Mouse (Mus musculus) neural tube, embryonic 11.5 days (tissue): ENCODE data around the gene Fstl1. TPM values are rescaled to one million over a fixed set of nuclear protein-coding genes. Genes with fewer than 3 reads are reported as not detected.
A peak's percentile ranks its signal among the peaks of the same experiment; 100 is the strongest.

Experiments
- ATAC-seq: fragments of 200-750 bp; cut with Nextera tagmentation; 2 replicates; pipeline ENCODE4 v1.8.0; 2017; ENCODE audit warnings: moderate number of reproducible peaks, mild to moderate bottlenecking, moderate TSS enrichment, moderate library complexity; ENCODE audit not compliant: insufficient read depth, low FRiP score, low TSS enrichment
- DNase-seq: peaks from one replicate; pipeline ENCODE4 v3.0.0-alpha.2; 2015; ENCODE audit warnings: low spot score
- H3K27ac ChIP-seq: fragments of 300-500 bp; sonication (generic); 2 replicates; pipeline ENCODE4 v1.5.1; 2014; ENCODE audit warnings: low read depth, mild to moderate bottlenecking, low read length
- H3K27me3 ChIP-seq: fragments of 300-500 bp; sonication (generic); 2 replicates; pipeline ENCODE4 v1.6.1; 2014; ENCODE audit warnings: mild to moderate bottlenecking, low read length, mixed read lengths; ENCODE audit not compliant: control insufficient read depth, insufficient read depth
- H3K36me3 ChIP-seq: fragments of 300-500 bp; sonication (generic); 2 replicates; pipeline ENCODE4 v1.6.1; 2014; ENCODE audit warnings: mild to moderate bottlenecking, low read length, moderate library complexity, mixed read lengths; ENCODE audit not compliant: control insufficient read depth, insufficient read depth
- H3K4me1 ChIP-seq: fragments of 300-500 bp; sonication (generic); 2 replicates; pipeline ENCODE4 v1.6.1; 2014; ENCODE audit warnings: low read length, mixed read lengths; ENCODE audit not compliant: control insufficient read depth, insufficient read depth
- H3K4me2 ChIP-seq: fragments of 300-500 bp; sonication (generic); 2 replicates; pipeline ENCODE4 v1.6.1; 2014; ENCODE audit warnings: low read depth, mild to moderate bottlenecking, moderate library complexity
- H3K4me3 ChIP-seq: fragments of 300-500 bp; sonication (generic); 2 replicates; pipeline ENCODE4 v1.5.1; 2014; ENCODE audit warnings: low read depth, low read length
- H3K9ac ChIP-seq: fragments of 300-500 bp; sonication (generic); 2 replicates; pipeline ENCODE4 v1.6.1; 2014; ENCODE audit warnings: mild to moderate bottlenecking, low read length
- H3K9me3 ChIP-seq: fragments of 300-500 bp; sonication (generic); 2 replicates; pipeline ENCODE4 v1.6.1; 2016; ENCODE audit warnings: low read length; ENCODE audit not compliant: control insufficient read depth
- WGBS: fragments of 180-500 bp; shearing (Covaris S2); extraction: QIAGEN DNeasy Blood & Tissue Kit; methylation state at CpG from one replicate; pipeline ENCODE4 v1.1.7; 2014; 5-methylcytosine and 5-hydroxymethylcytosine counted together
- polyA plus RNA-seq: library from polyadenylated mRNA; unstranded; fragments of >200 nt; fragmentation: Nextera tagmentation; extraction: Ambion mirVana; gene quantifications from 2 replicates; pipeline ENCODE4 v1.2.1, GENCODE M21; 2014

The Fstl1 gene
- polyA plus RNA-seq, 1 experiment from 2014 or later, result 204 TPM

DNA sequence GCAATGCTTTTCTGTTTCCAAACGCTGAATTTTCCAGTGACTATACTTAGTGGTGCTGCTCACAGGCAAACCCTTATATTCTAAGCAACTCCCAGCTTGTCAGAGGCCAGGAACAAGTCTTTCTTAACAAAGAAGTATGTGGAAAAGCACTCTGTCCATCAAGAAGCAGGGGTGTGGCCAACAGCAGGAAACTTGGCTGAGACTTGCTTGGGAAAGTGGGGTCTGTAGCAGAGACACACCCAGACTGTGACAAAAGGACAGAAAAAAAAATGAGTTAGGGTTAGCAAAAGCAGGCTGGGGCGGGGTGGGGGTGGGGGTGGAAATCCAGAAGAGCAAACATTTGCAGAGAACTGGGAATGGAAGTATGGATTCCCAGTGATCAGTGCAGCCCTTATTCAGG is 23.8 kb upstream of the Fstl1 start:
- no peak for DNase-seq
- WGBS, result 27% methylated on average over 2 of the region's 2 CpGs

DNA sequence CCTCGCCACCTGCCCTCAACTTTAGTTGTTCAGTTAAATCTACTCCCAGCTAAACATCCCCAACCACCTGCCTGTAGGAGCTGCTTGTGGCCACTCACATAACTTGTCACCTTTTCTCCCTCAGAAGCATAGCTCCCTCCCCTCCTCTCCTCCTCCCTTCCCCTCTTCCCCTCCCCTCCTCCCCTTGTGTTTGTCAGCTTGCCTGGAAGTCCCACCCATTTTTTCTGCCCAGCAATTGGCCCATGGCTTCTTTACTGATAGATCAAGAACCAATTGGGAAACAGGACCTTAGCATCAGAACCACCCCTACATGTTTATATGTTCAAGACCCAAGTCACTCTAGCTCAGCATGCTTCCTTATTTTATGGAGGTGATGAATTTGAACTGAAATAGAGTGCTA is 22.9 kb upstream of the Fstl1 start:
- H3K27me3 ChIP-seq, result no peaks in the 10 kb centered on the region
- no peaks in the 10 kb centered on the region for H3K36me3 ChIP-seq
- H3K4me2 ChIP-seq, result no peak overlapping the region
- H3K4me3 ChIP-seq, result no peak overlapping the region
- no peak overlapping the region for H3K9ac ChIP-seq
- no peaks in the 10 kb centered on the region for H3K9me3 ChIP-seq
- ATAC-seq (no peak), DNase-seq (no peak)
- H3K27ac ChIP-seq, result no peak overlapping the region
- 76% methylated on average over 1 of the region's 1 CpGs for WGBS
- H3K4me1 ChIP-seq, result no peaks in the 10 kb centered on the region

More for the DNA sequence above, 23.8 kb upstream of the Fstl1 start:
- Histone ChIP-seq H3K36me3 (no peaks in the 10 kb centered on the region), H3K27ac (no peak overlapping the region), H3K9ac (no peak overlapping the region), H3K4me1 (no peaks in the 10 kb centered on the region), H3K27me3 (no peaks in the 10 kb centered on the region), H3K4me2 (no peak overlapping the region), H3K9me3 (no peaks in the 10 kb centered on the region), H3K4me3 (no peak overlapping the region)
- no peak for ATAC-seq

DNA sequence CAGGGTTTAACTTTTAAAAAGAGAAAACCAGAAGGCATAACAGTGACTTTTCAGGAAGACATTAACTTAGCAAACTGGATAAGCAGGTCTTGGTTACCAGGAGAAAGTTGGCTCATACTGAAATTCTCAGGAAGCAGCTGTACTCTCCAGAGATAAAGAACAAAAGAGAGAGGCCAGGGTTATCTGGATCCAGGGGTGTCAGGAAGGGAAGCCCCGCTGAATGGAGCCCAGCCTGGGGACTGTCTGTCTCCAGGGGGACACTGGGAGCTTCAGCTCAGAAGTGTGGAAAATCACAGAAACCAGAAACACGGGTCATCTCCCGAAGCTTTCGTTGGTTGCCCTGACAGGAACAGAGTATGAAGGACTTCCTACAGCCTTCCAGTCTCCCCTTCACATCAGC is 22.2 kb upstream of the Fstl1 start:
- Histone ChIP-seq H3K4me1 (no peaks in the 10 kb centered on the region), H3K27me3 (no peaks in the 10 kb centered on the region), H3K27ac (no peak overlapping the region), H3K4me2 (no peak overlapping the region), H3K36me3 (no peaks in the 10 kb centered on the region), H3K9ac (no peak overlapping the region), H3K4me3 (no peak overlapping the region), H3K9me3 (no peaks in the 10 kb centered on the region)
- ATAC-seq, result no peak
- DNase-seq, result no peak
- WGBS, result 59% methylated on average over 4 of the region's 4 CpGs

DNA sequence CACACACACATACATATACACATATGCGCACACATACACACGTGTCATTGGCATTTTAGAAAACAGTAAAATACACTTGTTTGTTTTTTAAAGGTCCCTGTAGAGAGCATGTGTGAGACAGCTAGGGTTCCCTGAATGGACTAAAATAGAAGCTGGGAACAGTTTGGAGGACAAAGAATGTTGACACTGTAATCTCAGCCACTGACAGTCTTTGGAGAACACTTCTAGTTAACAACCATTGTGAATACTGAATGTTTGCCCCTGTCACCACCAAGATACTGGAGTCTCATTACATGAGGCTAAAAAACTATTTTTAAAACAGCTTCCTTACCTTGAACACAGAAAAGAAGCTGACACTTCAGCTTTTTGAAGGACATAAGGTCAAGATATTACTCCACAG is 19.4 kb upstream of the Fstl1 start:
- 89% methylated on average over 2 of the region's 2 CpGs for WGBS
- DNase-seq, result no peak
- H3K27me3 ChIP-seq, result no peaks in the 10 kb centered on the region
- H3K4me2 ChIP-seq, result no peak overlapping the region
- ATAC-seq, result no peak
- H3K9ac ChIP-seq, result no peak overlapping the region
- no peaks in the 10 kb centered on the region for H3K36me3 ChIP-seq
- no peaks in the 10 kb centered on the region for H3K4me1 ChIP-seq
- H3K9me3 ChIP-seq, result no peaks in the 10 kb centered on the region
- no peak overlapping the region for H3K27ac ChIP-seq
- no peak overlapping the region for H3K4me3 ChIP-seq

DNA sequence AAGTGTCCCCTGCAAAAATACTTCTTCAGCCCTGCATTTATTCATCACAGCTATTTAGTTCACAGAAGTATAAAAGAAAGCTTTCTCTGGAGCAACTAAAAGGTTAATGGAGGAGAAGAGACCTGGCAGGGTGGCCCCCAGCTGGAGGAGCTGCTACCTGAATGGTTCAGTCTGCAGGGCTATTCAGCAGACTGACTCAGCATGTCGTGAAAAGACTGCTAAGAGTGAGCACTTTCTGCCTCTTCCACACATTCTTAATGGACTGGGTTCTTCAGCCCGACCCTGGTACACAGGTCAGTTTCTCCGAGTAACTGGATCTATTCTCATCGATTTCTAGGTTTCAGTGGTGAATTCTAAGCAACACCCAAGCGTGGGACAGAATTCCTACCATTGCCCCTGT is 12.9 kb upstream of the Fstl1 start:
- Histone ChIP-seq H3K27me3 (no peaks in the 10 kb centered on the region), H3K27ac (no peak overlapping the region), H3K4me3 (no peak overlapping the region), H3K4me2 (no peak overlapping the region), H3K9ac (no peak overlapping the region), H3K4me1 (no peaks in the 10 kb centered on the region), H3K9me3 (no peaks in the 10 kb centered on the region), H3K36me3 (no peaks in the 10 kb centered on the region)
- 36% methylated on average over 5 of the region's 5 CpGs for WGBS
- DNase-seq (no peak), ATAC-seq (no peak)

DNA sequence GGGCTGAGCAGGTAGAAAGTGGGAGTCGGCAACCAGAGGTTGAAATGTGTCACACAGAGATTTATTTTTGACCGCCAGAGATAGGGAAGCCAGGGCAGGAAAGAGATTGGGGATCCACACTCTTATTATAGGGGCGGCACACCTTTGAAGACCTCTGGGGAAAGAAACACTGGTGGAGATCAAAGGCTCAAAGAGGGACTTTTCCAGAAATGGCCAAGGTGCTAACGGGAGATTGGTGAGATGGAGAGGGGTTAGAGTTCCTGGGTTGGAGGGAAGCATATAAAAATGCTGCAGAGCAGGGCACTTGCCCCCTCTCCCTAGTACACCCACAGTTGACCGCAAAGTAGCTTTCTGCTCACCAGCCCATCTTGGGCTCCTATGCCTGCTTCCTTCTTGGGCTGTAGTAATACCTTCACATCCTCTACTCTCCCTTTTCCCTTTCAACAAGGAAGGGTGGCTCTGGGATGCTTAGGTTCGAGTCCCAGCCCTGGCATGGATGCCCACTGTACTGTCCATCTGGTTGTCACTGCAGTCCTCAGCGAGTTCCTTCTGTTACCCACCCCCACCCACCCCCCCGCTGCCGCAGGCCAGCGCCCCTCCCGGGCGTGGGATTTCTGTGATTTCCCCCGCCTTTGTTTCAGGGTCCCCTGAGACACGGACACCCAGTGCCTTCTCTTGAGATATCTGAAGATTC is 360 bp upstream of the Fstl1 start:
- no peaks in the 10 kb centered on the region for H3K27me3 ChIP-seq
- ATAC-seq, result peak; percentile 13
- DNase-seq, result no peak
- H3K4me1 ChIP-seq, result peaks cover 5% of the 10 kb centered on the region; the same call in 1 of the 2 replicates
- peak overlapping the region; percentile 86 for H3K9ac ChIP-seq
- peak overlapping the region; percentile 74 for H3K4me3 ChIP-seq
- 0 out of 2 replicates have a peak overlapping the region, but pooled peaks have one; percentile 68 for H3K27ac ChIP-seq
- H3K9me3 ChIP-seq, result no peaks in the 10 kb centered on the region
- peak overlapping the region; percentile 80 for H3K4me2 ChIP-seq
- 32% methylated on average over 13 of the region's 14 CpGs for WGBS
- H3K36me3 ChIP-seq, result no peaks in the 10 kb centered on the region

DNA sequence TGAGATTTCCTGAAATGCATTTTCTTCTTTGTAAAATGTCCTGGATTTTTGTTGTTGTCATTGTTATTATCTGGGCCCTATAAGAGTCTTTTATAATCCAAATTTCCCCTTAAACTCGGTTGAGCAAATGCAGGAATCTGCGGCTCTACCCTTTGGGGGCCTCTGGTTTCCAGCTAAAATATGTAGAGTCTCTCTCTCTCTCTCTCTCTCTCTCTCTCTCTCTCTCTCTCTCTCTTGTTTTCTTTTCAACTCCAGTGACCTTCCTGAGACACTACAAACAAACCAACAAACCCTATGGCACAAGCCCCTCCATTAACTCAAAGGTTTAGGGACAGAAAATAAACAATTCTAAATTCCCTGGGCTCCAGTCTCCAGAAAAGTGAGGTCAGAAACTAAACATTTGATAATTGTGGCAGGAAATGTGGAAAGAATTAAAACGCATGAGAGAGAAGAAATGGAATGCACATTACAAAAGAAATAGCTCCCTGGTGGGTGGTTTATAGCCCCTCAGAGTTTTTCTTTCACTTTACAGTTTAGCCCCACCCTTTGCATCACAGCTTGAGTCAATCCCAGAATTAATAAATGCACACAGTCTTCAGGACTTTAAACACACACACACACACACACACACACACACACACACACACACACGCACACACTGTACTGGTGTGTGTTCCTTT is 1.3 kb downstream of the Fstl1 start:
- Histone ChIP-seq H3K9me3 (no peaks in the 10 kb centered on the region), H3K4me1 (peaks cover 5% of the 10 kb centered on the region; the same call in 1 of the 2 replicates), H3K4me2 (peak overlapping the region; percentile 80), H3K27ac (no peak overlapping the region), H3K27me3 (no peaks in the 10 kb centered on the region), H3K36me3 (peaks cover 2% of the 10 kb centered on the region; the same call in 1 of the 2 replicates), H3K9ac (peak overlapping the region; percentile 24; the same call in 1 of the 2 replicates), H3K4me3 (peak overlapping the region; percentile 74)
- DNase-seq, result peak; percentile 44
- 12% methylated on average over 4 of the region's 4 CpGs for WGBS
- ATAC-seq, result 0 out of 2 replicates have a peak, but pooled peaks have one; percentile 14

DNA sequence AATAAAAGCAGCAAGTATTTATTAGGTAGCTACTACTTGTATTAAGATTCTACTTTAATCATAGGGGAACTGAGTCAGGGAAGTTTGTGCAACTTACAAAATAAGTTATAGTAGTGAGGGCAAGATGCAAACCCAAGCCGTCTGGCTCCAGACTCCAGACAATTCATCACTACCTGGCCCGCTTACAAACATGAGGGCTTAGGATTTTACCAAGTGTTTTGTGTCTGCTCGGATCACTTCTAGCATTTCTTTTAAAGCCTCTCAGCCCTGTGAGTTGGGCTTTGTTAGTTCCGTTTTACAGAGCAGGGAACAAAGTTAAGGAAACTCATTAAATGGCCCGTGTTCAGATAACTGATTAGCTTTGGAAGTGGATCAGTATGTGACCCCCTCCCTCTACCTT is 1.9 kb downstream of the Fstl1 start:
- no peak overlapping the region for H3K27ac ChIP-seq
- H3K4me2 ChIP-seq, result peak overlapping the region; percentile 80
- H3K4me3 ChIP-seq, result peak overlapping the region; percentile 74; the same call in 1 of the 2 replicates
- DNase-seq, result no peak
- H3K4me1 ChIP-seq, result peaks cover 5% of the 10 kb centered on the region; the same call in 1 of the 2 replicates
- H3K36me3 ChIP-seq, result peaks cover 2% of the 10 kb centered on the region; the same call in 1 of the 2 replicates
- no peak overlapping the region for H3K9ac ChIP-seq
- ATAC-seq, result no peak
- H3K9me3 ChIP-seq, result no peaks in the 10 kb centered on the region
- 44% methylated on average over 5 of the region's 5 CpGs for WGBS
- no peaks in the 10 kb centered on the region for H3K27me3 ChIP-seq
